Mouse (Mus musculus): ENCODE data around the gene Tmcc1. TPM values are rescaled to one million over a fixed set of nuclear protein-coding genes. Genes with fewer than 3 reads are reported as not detected.

Gene Tmcc1
- total RNA-seq, 2 experiments from 2014 or later = 32.7 to 35.9 TPM

DNA sequence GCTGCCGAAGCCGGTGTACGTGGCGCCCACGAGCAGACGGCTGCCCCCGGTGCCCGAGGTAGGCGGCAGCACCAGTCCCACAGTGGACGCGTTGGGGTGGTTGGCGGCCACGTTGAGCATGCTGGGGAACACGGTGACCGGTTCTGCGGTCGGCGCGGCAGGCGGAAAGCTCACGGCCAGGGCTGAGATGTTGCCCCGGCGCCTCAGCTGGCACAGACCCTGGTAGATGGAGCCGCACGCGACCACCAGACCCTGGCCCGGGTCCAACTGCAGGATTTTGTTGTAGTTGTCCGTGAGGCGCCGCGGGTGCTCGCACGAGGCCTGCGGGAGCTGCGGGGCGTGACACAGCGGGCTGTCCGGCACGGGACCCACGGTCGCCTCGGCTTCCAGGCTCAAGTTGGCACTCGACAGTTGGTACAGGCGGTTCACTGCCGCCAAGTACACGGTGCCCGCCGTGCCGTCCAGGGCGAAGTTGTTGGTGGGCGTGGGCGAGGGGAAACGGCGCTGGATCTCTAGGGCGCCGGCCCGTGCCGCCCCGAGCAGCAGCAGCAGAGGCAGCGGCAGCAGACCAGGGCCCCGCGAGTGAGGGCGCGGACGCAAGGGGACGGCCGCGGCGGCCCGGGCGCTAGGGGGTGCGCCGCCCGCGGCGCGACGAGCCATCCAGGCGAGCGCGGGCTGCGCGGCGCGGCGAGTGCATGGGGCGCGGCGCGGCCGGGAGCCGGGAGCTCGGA, 199.0 kb downstream of the Tmcc1 start:
- DNase-seq = peak; percentile 49 to 64

- peak; percentile 29 to 64 for DNase-seq
These were observed 199.7 kb downstream of the Tmcc1 start for GRCm38 (mm10) chr6:115993463-115994145.

- no peak for DNase-seq
These were observed 200.3 kb downstream of the Tmcc1 start for GRCm38 (mm10) chr6:115992981-115993380.

DNA sequence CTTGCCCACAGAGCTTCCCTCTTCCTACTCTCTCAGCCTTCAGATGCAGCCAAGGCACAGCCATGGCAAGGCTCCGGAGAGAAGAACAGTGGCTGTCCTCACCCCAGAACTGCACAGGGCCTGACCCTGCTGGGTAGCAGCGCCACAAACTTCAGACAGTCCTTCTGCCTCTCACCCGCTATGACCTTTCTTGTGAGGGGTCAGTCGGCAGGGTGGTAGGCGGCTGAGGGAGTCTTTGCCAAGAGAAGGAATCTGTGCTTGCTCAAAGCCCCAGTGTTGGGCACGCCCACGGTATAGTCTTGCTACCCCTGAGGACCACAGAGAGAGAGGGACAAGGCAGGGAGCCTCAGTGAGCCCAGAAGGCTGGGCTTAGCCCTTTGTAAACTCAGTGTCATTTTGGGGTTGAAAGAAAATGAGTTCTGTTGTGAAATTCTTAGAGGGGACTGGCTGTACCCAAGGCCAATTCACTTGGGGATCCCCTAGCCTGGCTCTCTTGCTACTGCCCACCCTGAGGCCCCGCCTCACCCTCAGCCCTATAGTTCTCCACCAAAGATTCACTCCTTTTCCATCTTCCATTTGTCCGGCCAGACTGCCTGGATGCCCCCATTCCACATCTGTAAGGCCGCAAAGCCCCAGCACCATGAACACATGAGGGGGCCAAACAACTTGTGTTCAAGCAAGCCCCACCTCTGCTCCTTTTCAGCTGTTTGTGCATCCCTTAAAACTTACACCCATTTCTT, 201.2 kb downstream of the Tmcc1 start:
- peak; percentile 68 to 69 for DNase-seq

DNA sequence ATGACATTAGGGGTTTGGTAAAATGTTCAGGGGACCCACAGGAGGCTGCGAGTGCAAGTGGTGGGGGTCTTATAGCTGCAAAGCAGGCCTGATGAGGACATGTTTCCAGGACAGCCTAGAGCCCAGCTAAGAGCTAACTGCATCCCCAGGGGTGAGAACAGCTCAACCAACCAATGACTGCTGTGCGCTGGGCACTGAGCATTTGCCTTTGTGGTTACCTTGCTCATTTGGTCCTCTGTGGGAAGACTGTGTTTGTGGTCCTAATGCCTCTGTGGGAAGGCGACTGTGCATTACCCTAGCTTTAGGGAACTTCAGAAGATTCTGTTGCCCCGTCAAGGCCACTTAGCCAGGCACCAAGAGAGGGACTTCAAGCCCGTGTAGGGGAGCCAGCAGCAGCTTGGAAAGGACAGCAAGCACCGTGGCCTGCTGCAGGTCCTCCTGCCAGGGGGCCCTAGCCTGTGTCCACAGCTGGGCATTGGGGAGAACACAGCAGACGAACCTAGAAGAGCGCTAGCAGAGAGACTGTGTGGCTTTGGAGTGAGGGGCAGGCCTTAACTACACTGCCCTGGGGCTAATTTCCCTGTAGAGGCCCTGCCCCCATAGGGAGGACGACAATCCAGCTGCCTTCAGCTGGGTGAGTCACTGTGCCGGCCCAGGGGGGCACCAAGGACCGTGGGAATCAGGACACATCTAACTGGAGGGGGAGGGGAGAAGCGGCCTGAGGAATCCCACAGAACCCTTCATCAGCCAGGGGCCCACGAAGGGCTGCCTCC, 202.0 kb downstream of the Tmcc1 start:
- DNase-seq = peak; percentile 62 to 70

GRCm38 (mm10) chr6:115990479-115990878, 202.8 kb downstream of the Tmcc1 start:
- DNase-seq = peak in 1 of 2 experiments; percentile 29

DNA sequence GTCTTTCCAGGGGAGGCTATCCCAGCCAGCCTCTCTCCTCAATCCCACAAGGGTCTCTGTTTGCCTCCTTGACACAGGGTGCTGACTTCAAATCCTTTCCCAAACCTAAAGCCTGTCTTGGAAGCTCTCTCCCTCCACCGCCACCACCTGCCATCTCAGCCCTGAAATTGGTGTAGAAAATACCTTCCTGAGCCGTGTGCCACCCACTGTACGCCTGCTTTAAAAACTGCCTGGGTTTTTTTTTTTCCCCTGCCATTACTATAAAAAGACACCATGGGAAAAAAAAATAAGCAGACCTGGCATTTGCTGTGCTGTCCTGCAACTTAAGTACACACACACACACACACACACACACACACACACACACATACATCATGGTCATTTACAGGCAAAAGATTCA, 203.2 kb downstream of the Tmcc1 start:
- no peak for DNase-seq

DNA sequence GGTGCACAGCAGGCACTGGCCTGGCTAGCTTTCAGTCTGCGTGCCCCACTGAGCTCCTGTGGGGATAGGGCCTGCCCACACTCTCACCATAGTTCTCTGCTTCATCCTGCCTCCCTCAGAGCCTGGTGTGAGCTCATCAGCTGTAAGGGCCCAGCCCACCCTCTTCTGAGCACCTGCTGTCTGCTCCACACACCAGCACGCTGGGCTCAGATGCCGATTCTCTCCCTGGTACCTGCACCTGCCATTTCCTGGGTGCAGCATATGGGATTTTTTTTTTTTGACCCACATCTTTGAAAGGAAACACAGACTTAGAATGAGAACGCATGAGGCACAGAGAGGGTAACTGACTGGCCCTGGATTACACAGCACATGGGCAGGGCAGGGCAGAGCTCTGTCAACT, 203.7 kb downstream of the Tmcc1 start:
- DNase-seq = no peak

DNA sequence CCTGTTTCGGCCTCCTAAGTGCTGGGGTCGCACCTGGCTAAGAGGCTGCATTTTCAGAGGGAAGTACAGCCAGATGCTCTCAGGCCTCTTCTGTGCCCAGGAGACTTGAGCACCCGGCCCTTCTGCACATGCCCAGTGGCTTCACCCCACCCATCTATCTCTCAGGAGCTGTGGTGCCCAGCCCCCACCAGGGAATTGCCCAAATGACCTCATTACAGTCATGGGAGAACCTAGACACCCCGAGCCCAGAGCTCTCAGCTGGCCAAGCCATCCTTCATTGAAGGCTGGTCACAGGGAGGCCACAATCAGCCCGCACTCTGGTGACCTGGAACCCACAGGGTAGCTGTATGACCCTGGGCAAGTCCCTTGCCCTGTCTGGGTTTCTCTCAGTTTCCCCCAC, 204.3 kb downstream of the Tmcc1 start:
- peak in 1 of 2 experiments; percentile 34 for DNase-seq

DNA sequence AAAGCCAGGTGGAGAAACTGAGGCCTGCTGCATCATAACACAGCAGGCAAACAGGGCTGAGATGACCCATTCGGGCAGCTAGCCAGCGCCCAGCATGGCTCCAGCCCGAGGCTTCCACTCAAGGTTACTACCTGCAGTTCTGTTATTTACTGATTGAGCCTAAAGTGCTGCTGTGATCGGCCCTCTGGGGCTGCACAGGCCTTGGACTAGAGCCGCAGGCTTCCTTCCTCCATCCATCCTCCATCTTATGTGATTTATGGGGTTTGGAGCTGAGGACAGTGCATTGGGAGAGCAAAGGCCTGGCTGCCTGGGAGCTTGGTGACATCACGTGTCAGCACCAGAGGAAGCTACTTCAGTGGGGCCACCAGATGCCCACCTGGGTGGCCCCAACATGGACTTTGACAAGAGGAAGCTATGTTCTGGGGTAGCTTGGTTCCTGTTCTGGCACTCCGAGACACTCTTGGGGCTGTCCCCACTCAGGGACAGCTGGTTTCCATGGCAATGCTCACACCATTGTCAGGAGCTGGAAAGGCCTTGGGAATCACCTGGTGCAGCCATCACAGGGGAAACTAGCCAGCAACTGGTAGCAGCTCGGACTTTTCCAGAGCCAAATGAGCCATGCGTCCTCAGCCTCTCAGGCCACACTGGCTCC, 206.1 kb downstream of the Tmcc1 start:
- no peak for DNase-seq

DNA sequence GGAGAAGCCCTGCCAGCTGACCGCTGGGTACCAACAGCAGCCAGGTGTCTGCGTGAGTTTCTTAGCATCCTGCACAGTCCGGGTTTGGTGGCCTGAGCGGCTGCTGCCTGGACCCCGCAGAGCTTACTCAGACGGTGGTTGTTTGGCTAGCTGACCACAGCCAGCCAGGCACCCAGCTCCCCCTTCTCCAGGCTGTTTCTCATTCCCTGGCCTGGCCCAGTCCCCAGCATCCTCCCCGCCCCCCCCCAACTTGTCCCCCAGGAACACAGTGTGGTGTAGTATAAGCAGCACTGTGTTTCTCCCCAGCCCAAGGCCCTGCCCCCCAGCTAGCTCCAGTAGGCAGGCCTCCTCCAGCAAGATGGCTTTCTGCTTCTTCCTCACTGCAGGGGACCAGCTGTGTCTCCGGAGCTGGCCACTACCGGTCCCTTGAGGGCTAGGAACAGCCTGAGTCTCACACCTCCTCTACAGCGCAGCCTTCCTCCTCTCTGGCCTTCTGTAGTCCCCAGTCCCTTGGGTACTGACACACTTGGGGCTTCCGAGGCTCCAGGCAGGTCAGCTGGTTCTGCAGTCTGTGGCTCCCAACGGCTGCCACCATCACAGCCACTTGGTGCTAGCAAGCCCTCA, 206.7 kb downstream of the Tmcc1 start:
- peak in 1 of 2 experiments; percentile 74 for DNase-seq

- no peak for DNase-seq
These were observed 207.7 kb downstream of the Tmcc1 start for GRCm38 (mm10) chr6:115985622-115986021.

- DNase-seq = no peak
These were observed 208.7 kb downstream of the Tmcc1 start for GRCm38 (mm10) chr6:115984580-115984979.

DNA sequence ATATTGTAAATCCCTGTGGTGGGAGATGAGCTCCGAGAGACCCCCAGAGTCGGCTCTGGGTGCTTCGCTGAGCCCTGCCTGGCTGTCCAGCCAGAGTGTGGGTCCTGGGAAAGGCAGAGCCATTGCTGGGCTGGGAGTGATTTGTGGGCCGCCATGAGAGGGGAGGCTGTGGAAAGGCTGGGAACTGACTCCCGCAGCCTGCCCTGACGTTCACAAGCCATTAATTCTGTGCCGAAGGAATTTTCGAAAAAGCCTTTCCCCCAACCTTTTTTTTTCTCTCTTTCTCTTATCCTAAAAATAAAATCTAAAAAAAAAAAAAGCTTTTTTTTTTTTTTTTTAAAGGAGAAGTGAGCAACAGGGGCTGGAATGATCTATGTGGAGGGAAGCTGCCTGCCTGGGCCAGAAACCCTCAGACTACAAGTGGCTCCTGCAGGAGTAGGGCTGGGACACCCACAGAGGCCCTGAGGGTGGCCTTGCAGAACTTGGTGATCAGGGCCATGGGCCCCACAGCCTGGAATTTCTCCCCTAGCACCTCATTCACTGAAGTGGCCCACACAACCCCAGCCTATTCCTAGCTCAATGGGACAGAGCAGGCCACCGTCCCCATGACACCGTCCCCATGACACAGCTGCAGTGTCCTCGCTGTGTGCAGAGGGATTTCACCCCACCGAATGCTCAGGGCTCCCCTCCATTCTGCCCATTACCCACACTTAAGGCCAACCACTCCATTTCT, 209.8 kb downstream of the Tmcc1 start:
- DNase-seq = no peak

- DNase-seq = no peak
These were observed 210.4 kb downstream of the Tmcc1 start for GRCm38 (mm10) chr6:115982889-115983288.

GRCm38 (mm10) chr6:115978596-115978995, 214.7 kb downstream of the Tmcc1 start:
- no peak for DNase-seq

GRCm38 (mm10) chr6:115977810-115978209, 215.5 kb downstream of the Tmcc1 start:
- DNase-seq = no peak

- no peak for DNase-seq
These were observed 217.7 kb downstream of the Tmcc1 start for GRCm38 (mm10) chr6:115975606-115976005.

GRCm38 (mm10) chr6:115973881-115974662, 219.2 kb downstream of the Tmcc1 start:
- DNase-seq = no peak

Data from heart, adult 18-20 months (tissue).